Mouse (Mus musculus) CH12F3 (cell line): ENCODE measurements around the gene Gfral.

ENCODE experiments used
- in situ Hi-C: fragments of 300-500 bp; cut with MboI; formaldehyde crosslinking; loops from 2 replicates; pipeline ENCODE4 v1.14.3; 2020; ENCODE audit warnings: low sequenced_read_pairs

The Gfral gene

GRCm38 (mm10) chr9:76213557-76213956 is at the start of gene Gfral:
TSS of gene Gfral (minus strand) at chr9:76213657.
- in situ Hi-C loops = no loop called here

DNA sequence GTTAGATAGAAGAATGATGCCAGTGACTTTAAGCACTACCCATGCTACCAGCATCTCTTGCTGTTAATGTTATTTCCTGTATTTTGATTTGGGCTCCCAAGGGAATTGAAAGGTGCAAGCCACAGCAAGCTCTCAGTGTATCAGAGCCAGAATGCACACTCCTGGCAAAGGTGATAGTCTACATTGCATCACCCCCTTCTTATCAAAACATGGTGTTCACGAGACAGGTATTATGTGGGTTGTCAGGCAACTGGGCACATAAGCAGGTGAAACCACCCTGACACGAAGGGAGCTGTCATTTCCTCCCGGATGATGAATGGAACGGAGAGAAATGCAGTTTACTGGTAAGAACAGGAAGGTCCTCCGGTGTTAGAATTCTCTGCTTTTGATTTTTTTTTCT is 44.3 kb upstream of the Gfral start:
- in situ Hi-C loops = loop anchor here (25.0 kb wide), 1 partner anchor 405 kb away; no protein-coding TSS in a partner anchor

DNA sequence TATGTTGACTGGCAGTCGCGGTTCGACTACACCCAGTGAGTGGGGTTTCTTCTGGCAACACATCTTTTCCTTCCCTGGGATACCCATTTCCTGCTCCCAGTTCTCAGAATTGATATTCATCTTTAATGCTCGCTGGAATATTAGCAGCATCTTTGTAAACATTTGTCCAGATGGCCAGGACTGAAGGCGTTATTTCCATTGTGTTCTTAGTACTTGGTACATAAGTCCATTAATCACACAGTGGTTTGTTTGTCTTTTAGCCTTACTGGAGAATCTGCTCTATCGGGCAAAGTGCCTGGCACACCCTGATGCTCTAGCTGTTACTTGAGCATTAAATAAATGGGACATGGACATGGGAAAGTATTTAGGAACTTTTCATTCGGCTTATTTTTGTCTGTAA is 39.1 kb upstream of the Gfral start:
- in situ Hi-C loops = loop anchor here (25.0 kb wide), 1 partner anchor 410 kb away; no protein-coding TSS in a partner anchor

- in situ Hi-C loops = loop anchor here (25.0 kb wide), 1 partner anchor 410 kb away; no protein-coding TSS in a partner anchor
Measured at GRCm38 (mm10) chr9:76252109-76252508, 38.7 kb upstream of the Gfral start.

- in situ Hi-C loops = no loop called here
Measured at GRCm38 (mm10) chr9:76242322-76242721, 28.9 kb upstream of the Gfral start.

GRCm38 (mm10) chr9:76237946-76238345 is 24.5 kb upstream of the Gfral start:
- in situ Hi-C loops = no loop called here

DNA sequence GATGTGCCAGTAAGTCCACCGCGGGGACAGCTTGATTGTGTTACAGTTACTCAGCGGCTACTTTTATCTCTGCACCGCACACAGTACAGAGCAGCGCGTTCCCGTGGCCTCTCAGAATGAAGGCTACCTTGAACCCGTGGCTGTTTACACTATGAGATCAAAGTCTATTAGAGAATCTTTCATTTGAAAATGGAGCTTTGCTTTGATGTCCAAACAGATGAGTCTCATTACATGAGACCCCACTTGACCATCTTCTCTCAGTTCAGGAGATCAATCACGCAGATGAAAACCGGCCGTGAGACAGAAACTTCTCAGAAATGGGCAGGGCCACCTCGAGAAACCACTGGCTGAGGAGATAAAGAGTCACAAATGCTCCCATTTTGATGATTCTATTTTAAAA is 23.8 kb upstream of the Gfral start:
- in situ Hi-C loops = no loop called here

GRCm38 (mm10) chr9:76236626-76237025 is 23.2 kb upstream of the Gfral start:
- in situ Hi-C loops = no loop called here

DNA sequence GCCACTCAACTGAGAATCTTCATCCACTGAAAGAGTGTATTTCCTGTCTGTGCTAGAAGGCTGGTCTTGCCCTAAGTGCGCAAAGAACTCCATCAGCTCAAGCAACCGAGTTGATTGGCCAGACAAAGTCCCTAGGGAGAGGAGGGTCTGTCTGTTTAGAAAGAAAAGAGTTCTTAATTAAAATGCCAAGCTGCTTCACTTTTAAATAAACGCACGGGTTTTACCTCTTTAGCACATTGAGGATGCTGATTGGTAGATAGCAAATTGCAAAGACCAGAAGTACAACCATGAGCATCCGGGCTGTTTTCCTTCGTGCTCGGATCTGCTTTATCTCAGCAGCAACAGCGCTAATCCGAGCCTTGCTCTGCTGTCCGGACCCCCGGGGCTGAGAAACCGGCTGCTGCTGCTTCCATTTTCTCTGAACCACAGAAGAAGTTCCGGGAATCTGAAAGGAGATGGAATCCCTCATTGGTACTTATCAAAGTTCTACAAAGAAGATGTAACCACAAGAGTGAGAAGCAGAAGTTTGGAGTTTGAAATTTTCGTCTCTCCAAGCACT is 22.6 kb upstream of the Gfral start:
- in situ Hi-C loops = no loop called here

- in situ Hi-C loops = no loop called here
Measured at GRCm38 (mm10) chr9:76234899-76235298, 21.4 kb upstream of the Gfral start.

- in situ Hi-C loops = no loop called here
Measured at GRCm38 (mm10) chr9:76230400-76230799, 16.9 kb upstream of the Gfral start.

DNA sequence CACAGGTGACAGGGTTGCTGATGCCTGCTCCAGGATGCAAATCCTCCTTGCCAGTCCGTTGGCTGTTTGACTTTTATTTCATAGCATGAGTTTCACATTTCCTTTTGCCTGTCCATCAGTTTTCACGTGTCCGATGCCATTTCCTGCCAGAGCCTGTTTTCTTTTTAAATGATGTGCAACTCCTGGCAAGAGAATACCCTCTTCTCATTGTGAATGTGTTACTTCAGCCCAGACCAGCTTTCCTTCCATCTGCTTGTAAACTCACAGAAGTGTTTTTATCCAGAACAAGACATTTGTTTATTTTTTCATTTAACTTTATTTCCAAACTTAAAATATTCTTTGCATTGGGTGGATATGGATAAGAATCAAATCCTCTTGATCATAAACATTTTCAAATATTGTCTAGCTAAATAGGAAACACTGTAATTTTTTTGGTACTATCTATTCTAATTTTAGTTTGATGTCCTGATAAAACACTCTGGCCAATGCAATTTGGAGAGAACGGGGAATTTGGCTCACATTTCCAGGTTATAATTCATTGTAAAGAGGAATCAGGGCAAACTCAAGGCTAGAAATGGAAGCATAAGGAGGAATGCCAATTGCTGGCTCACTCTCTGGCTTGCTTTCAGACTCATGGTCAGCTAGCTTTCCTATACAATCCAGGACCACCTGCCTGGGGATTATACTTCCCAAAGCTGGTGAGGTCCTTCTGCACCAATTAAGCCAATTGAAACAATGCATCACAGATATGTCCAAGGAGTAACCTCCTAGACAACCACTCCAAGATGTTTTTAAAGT is 3.9 kb upstream of the Gfral start:
- in situ Hi-C loops = no loop called here

DNA sequence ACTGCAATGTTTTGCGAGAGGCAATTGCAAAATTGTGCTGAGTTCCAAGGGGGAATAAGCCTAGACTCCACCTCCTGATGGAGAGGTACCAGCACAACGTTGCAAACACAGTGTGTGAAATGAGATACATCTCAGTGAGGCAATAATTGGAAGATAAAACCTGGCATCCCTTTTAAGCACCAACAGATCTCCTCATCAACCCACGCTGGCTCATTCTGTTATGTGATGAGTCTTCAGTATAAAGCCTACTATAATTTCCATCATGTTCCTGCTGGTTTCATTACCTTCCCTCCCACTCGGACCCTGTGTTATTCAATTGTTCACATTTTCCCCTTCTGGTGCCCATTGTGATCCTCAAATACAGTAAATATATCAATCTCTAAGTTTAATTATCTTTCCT is 1.2 kb upstream of the Gfral start:
- in situ Hi-C loops = no loop called here

- in situ Hi-C loops = no loop called here
Measured at GRCm38 (mm10) chr9:76196917-76197316, 16.5 kb downstream of the Gfral start.

DNA sequence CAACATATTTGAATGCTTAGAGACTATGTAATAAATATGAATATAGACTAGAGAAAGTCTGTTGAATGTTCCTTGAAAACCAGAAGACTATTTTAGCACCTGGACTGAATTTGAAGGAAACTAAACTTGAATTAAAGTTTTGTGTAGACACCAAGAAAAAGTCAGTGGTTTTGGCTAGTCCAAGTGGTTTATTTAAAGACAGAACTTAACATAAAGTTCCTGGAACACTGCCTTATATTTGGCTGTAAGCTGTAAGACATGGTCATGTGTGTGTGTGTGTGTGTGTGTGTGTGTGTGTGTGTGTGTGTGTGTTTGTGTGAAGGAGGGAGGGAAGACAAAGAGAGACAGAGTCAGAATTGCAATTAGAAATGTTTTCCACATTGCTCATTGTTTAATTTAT is 34.2 kb downstream of the Gfral start:
- in situ Hi-C loops = no loop called here

DNA sequence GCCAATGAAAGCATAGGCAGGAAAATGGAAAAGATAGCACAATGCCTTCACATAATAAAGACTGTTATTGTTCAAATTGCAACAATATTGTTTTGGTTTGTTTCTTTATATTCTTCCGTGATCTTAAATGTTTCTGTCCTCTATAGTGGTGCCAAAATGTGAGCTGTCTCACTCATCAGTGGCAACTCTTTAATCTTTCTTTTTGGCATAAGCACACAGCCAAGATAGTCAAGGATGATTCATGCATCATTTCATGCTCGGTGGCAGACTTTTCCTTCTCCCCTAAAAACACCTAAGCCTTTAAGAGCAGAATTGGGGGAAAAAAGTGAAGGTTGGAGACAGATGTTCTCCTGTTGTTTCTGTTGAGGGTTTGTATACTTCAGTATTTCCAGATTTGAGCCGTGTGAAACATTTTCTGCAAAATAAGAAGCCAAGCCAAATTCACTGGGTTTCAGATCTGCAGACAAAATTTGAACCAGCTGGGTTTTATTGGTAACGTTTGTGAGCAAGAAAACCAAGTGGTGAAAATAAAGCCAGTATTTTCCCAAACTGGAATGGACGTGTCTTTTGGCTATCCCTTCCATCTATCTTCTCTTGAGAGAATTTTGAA is 40.7 kb downstream of the Gfral start:
- in situ Hi-C loops = no loop called here

- in situ Hi-C loops = no loop called here
Measured at GRCm38 (mm10) chr9:76168355-76168754, 45.1 kb downstream of the Gfral start.

DNA sequence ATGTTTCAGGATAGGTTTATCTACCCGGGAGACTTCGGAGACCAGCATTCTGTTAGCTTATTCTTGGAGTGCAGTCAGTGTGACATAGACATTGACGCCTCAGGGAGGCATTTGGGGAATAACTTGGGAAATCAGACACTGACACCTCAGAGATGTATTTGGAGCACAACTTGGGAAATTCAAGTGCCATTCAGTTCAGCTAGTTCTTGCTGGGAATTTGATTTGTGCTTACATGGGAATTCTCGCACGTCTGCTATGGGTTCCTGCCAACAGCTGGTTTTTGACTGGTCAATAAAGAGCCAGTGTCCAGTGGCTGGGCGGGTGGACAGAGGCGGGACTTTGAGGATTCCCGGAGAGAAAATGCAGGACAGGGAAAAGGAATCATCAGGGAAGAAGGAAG is 51.0 kb downstream of the Gfral start:
- in situ Hi-C loops = no loop called here

DNA sequence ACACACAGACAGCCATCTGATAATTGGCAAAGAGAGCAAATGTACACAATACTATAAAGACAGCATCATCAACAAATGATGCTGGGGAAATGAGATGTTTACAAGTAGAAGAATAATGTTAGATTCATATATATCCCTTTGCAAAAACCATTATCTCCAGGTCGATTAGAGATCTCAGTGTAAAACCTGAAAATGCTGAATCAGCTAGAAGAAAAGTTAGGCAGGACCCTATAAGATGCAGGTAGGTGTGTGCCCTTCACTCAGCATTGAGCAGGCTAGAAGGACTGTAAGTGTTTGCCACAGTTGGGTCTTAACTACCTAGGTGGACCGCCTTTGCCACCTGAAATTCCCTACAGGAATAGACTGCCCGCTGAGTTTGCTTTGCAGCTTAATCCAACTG is 67.9 kb downstream of the Gfral start:
- in situ Hi-C loops = no loop called here

DNA sequence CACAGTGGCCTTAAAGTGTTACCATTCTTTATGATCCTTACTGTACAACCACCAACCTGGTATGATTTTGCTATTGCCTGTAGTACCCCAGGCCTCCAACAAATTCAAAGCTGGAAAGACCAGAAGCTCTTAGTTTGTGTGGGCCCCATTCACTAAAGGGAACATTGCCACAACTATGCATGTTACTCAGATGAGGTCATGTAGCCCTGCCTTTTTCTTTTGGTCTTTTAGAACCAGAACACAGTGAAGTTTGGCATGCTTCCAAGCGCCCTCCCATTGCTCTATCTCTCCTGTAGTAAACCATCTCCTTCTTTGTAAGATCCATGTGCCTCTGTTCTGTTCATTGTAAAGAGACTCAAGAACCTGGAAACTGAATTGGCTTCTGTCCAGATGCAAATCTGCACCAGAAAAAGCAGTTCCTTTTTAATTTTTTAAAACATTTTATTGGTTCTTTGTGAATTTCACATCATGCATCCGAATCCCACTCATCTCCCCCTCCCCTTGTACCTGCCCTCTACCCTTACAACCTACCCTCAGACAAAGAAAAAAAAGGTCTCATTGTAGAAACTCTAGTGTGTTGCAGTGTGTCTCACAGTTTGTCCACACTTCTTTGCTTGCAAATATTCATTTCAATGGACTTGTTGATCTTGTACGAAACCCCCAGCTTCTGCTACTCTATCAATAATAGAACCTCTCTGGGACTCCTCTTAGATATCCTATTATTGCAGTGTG is 74.9 kb downstream of the Gfral start:
- in situ Hi-C loops = no loop called here

GRCm38 (mm10) chr9:76134042-76134441 is 79.4 kb downstream of the Gfral start:
- in situ Hi-C loops = no loop called here
